Mouse (Mus musculus) fibroblast of lung, adult 2 months (primary cell): ENCODE data around the gene Bcorl1.

Experiments
- DNase-seq: peaks from one replicate; pipeline ENCODE4 v3.0.0-alpha.2; 2011; ENCODE audit warnings: low read depth

The Bcorl1 gene

GRCm38 (mm10) chrX:48444677-48445076 lies 103.5 kb downstream of the Bcorl1 start:
- DNase-seq: no peak

GRCm38 (mm10) chrX:48449646-48450045 lies 108.5 kb downstream of the Bcorl1 start:
- DNase-seq: no peak

GRCm38 (mm10) chrX:48452231-48452890 lies 111.2 kb downstream of the Bcorl1 start:
- no peak for DNase-seq

GRCm38 (mm10) chrX:48452931-48453673 lies 111.9 kb downstream of the Bcorl1 start:
- no peak for DNase-seq

- no peak for DNase-seq
Measured at GRCm38 (mm10) chrX:48453736-48454494, 112.8 kb downstream of the Bcorl1 start.

- no peak for DNase-seq
Measured at GRCm38 (mm10) chrX:48454495-48454878, 113.3 kb downstream of the Bcorl1 start.

GRCm38 (mm10) chrX:48455018-48455417 lies 113.9 kb downstream of the Bcorl1 start:
- DNase-seq: no peak

GRCm38 (mm10) chrX:48456956-48457355 lies 115.8 kb downstream of the Bcorl1 start:
- DNase-seq: no peak
